Mouse (Mus musculus) CH12.LX (cell line): ENCODE results near the gene Cd27. TPM values are rescaled to one million over a fixed set of nuclear protein-coding genes. Genes with fewer than 3 reads are reported as not detected.

Experiments used
- DNase-seq: peaks from one replicate; pipeline ENCODE4 v3.0.0-alpha.2; 2013; ENCODE audit errors: extremely low read depth
- H3K27ac ChIP-seq: 2 replicates; pipeline ENCODE4 v1.5.1; 2012; ENCODE audit warnings: low read depth, mild to moderate bottlenecking, control low read depth, moderate library complexity; ENCODE audit not compliant: insufficient read depth
- H3K27me3 ChIP-seq: replicated peaks from 2 replicates; pipeline ENCODE3; 2012; ENCODE audit warnings: inconsistent platforms
- H3K36me3 ChIP-seq, 2 experiments: replicated peaks in 1 of 2; 2 replicates each; pipeline versions ENCODE3 to v1.6.1; 2012; ENCODE audit warnings: inconsistent platforms in 1 of 2, low read length in 1 of 2, mild to moderate bottlenecking in 1 of 2, mixed read lengths in 1 of 2, moderate library complexity in 1 of 2; ENCODE audit not compliant: control insufficient read depth in 1 of 2, insufficient read depth in 1 of 2
- H3K4me1 ChIP-seq, 2 experiments: 2 replicates each; pipeline ENCODE4 v1.6.1; 2012; ENCODE audit warnings: inconsistent platforms in 1 of 2, moderate library complexity in 1 of 2; ENCODE audit not compliant: insufficient read depth in 2 of 2, control insufficient read depth in 1 of 2
- H3K4me2 ChIP-seq: 2 replicates; pipeline ENCODE4 v1.6.1; 2012; ENCODE audit warnings: low read depth, mild to moderate bottlenecking, control low read depth; ENCODE audit not compliant: poor library complexity, insufficient read depth, severe bottlenecking
- H3K4me3 ChIP-seq, 3 experiments: fragments of 150-350 bp in 1 of 3; sonication (generic) in 1 of 3; replicated peaks in 1 of 3; 2 replicates each; pipeline versions ENCODE3 to v1.5.1; 2011 to 2012; ENCODE audit warnings: low read depth in 2 of 3, low read length in 2 of 3, mild to moderate bottlenecking in 2 of 3, moderate library complexity in 2 of 3, control low read depth in 1 of 3, improper control_type of control experiment in 1 of 3, inconsistent platforms in 1 of 3, mixed read lengths in 1 of 3; ENCODE audit not compliant: poor library complexity in 1 of 3
- H3K79me2 ChIP-seq: replicated peaks from 2 replicates; pipeline ENCODE4 v1.6.1; 2012; ENCODE audit warnings: mild to moderate bottlenecking, moderate library complexity; ENCODE audit not compliant: control insufficient read depth, poor library complexity, insufficient read depth, severe bottlenecking; ENCODE audit errors: extremely low read depth
- H3K9ac ChIP-seq: 2 replicates; pipeline ENCODE4 v1.6.1; 2012; ENCODE audit warnings: low read depth, mild to moderate bottlenecking, control low read depth, moderate library complexity; ENCODE audit not compliant: insufficient read depth
- H3K9me3 ChIP-seq: replicated peaks from 2 replicates; pipeline ENCODE3; 2012; ENCODE audit warnings: low read length, inconsistent platforms, mixed read lengths
- CHD2 ChIP-seq: IDR thresholded peaks from 2 replicates; pipeline ENCODE4 v1.6.1; 2011; ENCODE audit warnings: low read length, improper control_type of control experiment
- E2F4 ChIP-seq: IDR thresholded peaks from 2 replicates; pipeline ENCODE4 v1.6.1; 2011; ENCODE audit warnings: low read depth, low read length, improper control_type of control experiment; ENCODE audit not compliant: insufficient replicate concordance
- ELF1 ChIP-seq: IDR thresholded peaks from 2 replicates; pipeline ENCODE4 v1.6.1; 2014; ENCODE audit warnings: low read depth, mild to moderate bottlenecking, inconsistent platforms, low read length, improper control_type of control experiment
- EP300 ChIP-seq: IDR thresholded peaks from 2 replicates; pipeline ENCODE4 v1.6.1; 2011; ENCODE audit warnings: low read length, improper control_type of control experiment
- ETS1 ChIP-seq: conservative IDR thresholded peaks from 2 replicates; pipeline ENCODE4 v1.6.1; 2012; ENCODE audit warnings: low read depth, mild to moderate bottlenecking, inconsistent platforms, low read length, improper control_type of control experiment, moderate library complexity
- GABPA ChIP-seq: IDR thresholded peaks from 2 replicates; pipeline ENCODE4 v1.6.1; 2012; ENCODE audit warnings: low read depth, low read length, improper control_type of control experiment, inconsistent platforms; ENCODE audit not compliant: insufficient replicate concordance
- HCFC1 ChIP-seq: IDR thresholded peaks from 2 replicates; pipeline ENCODE4 v1.6.1; 2012; ENCODE audit warnings: low read depth, mild to moderate bottlenecking, inconsistent platforms, low read length, improper control_type of control experiment
- IRF4 ChIP-seq: IDR thresholded peaks from 2 replicates; pipeline ENCODE4 v1.6.1; 2014; ENCODE audit warnings: low read depth, mild to moderate bottlenecking, inconsistent platforms, low read length, improper control_type of control experiment
- JUN ChIP-seq: IDR thresholded peaks from 2 replicates; pipeline ENCODE4 v1.6.1; 2011; ENCODE audit warnings: low read depth, mild to moderate bottlenecking, low read length, improper control_type of control experiment, moderate library complexity; ENCODE audit not compliant: insufficient read depth
- MAFK ChIP-seq: IDR thresholded peaks from 2 replicates; pipeline ENCODE4 v1.6.1; 2011; ENCODE audit warnings: low read length, improper control_type of control experiment; ENCODE audit not compliant: insufficient replicate concordance
- MAX ChIP-seq: IDR thresholded peaks from 2 replicates; pipeline ENCODE4 v1.6.1; 2011; ENCODE audit warnings: low read length, improper control_type of control experiment
- MAZ ChIP-seq: IDR thresholded peaks from 2 replicates; pipeline ENCODE4 v1.6.1; 2012; ENCODE audit warnings: low read depth, mild to moderate bottlenecking, inconsistent platforms, low read length, improper control_type of control experiment, moderate library complexity
- MEF2A ChIP-seq: IDR thresholded peaks from 2 replicates; pipeline ENCODE4 v1.6.1; 2014; ENCODE audit warnings: low read depth, mild to moderate bottlenecking, inconsistent platforms, low read length, improper control_type of control experiment, borderline replicate concordance
- NRF1 ChIP-seq: IDR thresholded peaks from 2 replicates; pipeline ENCODE4 v1.6.1; 2014; ENCODE audit warnings: low read depth, mild to moderate bottlenecking, inconsistent platforms, low read length, improper control_type of control experiment, moderate library complexity
- POLR2AphosphoS2 ChIP-seq: IDR thresholded peaks from 2 replicates; pipeline ENCODE4 v1.6.1; 2011; ENCODE audit warnings: low read depth, low read length, improper control_type of control experiment
- TBP ChIP-seq: conservative IDR thresholded peaks from 2 replicates; pipeline ENCODE4 v1.6.1; 2011; ENCODE audit warnings: low read depth, low read length, improper control_type of control experiment
- UBTF ChIP-seq: IDR thresholded peaks from 2 replicates; pipeline ENCODE4 v1.6.1; 2012; ENCODE audit warnings: low read depth, mild to moderate bottlenecking, inconsistent platforms, low read length, improper control_type of control experiment, moderate library complexity
- USF1 ChIP-seq: IDR thresholded peaks from 2 replicates; pipeline ENCODE4 v1.6.1; 2014; ENCODE audit warnings: low read depth, mild to moderate bottlenecking, inconsistent platforms, low read length, improper control_type of control experiment
- ZC3H11A ChIP-seq: IDR thresholded peaks from 2 replicates; pipeline ENCODE4 v1.6.1; 2012; ENCODE audit warnings: low read depth, mild to moderate bottlenecking, inconsistent platforms, low read length, improper control_type of control experiment
- ZMIZ1 ChIP-seq: IDR thresholded peaks from 2 replicates; pipeline ENCODE4 v1.6.1; 2012; ENCODE audit warnings: low read depth, mild to moderate bottlenecking, inconsistent platforms, low read length, improper control_type of control experiment
- dilution Hi-C: fragments of 300-500 bp; cut with MboI; formaldehyde crosslinking; loops from 2 replicates; pipeline ENCODE4 v1.14.3; 2020; ENCODE audit warnings: low sequenced_read_pairs; ENCODE audit not compliant: extremely low pct_unique_long_range_greater_than_20kb, extremely low pct_ligation_motif_present
- in situ Hi-C: fragments of 300-500 bp; cut with MboI; formaldehyde crosslinking; loops from 3 replicates; pipeline ENCODE4 v1.14.3; 2019; ENCODE audit warnings: low sequenced_read_pairs, low pct_ligation_motif_present, low pct_unique_long_range_greater_than_20kb, mixed read lengths
- polyA plus RNA-seq: library from polyadenylated mRNA; unstranded; fragments of >175 nt; gene quantifications from 2 replicates; pipeline ENCODE4 v1.2.1, GENCODE M21; 2012; ENCODE audit warnings: low read depth; ENCODE audit not compliant: insufficient read length
- total RNA-seq, 2 experiments: library from RNA; depleted of rRNA; stranded (reverse); fragments of 300-350 nt in 1 of 2; fragments of >200 nt in 1 of 2; gene quantifications; 2 replicates each; pipeline ENCODE4 v1.2.3; 2012 to 2014

Cd27 gene
- total and polyA plus RNA-seq, 3 experiments = 0.54 TPM; not detected in 2

DNA sequence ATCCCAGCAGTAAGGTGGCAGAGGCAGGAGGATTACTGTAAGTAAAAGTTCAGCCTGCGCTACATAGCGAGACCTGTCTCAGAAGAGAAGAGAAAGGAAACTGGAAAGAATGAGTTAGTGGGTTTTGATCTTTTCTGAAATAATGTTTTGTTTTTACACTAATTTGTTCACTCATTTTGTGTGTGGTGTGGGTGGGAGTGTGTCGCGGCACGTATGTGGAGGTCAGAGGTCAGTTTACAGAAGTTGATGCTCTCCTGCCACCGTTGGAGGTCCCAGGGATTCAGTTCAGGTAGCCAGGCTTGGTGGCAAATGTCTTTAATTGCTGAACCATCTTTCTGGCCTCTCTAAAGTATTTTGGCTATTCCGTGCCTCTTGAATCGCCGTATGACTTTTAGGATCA lies 27.4 kb upstream of the Cd27 start:
- no peak overlapping the region for H3K4me2 ChIP-seq
- dilution Hi-C loops = no loop called here
- no peak overlapping the region for H3K27ac ChIP-seq
- peaks cover 4% of the 10 kb centered on the region for H3K9me3 ChIP-seq
- H3K4me1 ChIP-seq = peaks cover 0 to 2% of the 10 kb centered on the region in 2 experiments; a peak in 1 of 4 replicates
- no peaks in the 10 kb centered on the region for H3K79me2 ChIP-seq
- no peak overlapping the region for H3K9ac ChIP-seq
- no peak overlapping the region for H3K4me3 ChIP-seq
- DNase-seq = no peak
- H3K27me3 ChIP-seq = peaks cover 6% of the 10 kb centered on the region
- no peaks in the 10 kb centered on the region for H3K36me3 ChIP-seq
- in situ Hi-C loops = no loop called here
- no peak for TF ChIP-seq GABPA
- TF ChIP-seq MEF2A = no peak
- TF ChIP-seq MAFK = no peak

DNA sequence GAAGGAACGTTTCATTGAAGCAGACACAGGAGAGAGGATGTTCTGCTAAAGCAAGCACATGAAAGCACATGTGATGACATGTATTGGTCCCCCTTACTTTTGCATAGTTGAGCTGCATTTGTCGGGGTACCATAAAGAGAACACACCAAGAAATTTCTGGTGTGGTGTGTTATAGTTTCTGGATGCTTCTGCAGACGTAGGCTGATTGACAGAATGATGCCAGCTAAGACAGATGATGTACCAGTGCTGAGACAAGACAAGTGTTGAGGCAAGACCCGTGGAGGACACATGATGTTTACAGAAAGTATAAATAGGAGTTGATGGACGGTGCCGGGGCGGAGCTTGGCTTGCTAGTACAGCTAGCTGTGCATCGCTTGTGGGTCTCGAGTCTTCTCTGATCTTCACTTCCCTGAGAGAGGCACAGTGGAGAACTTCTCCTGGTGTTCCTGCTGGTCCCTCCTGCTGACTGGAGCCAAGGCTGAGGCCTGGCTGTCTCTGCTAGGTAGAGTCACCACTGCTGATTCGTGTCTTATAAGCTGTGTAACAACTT lies 23.3 kb upstream of the Cd27 start:
- TF ChIP-seq MAX (no peak), ZMIZ1 (no peak), E2F4 (no peak), CHD2 (no peak), GABPA (no peak), ETS1 (no peak)
- TF ChIP-seq, all 38 proteins: peak for 0
- dilution Hi-C loops (no loop called here), in situ Hi-C loops (no loop called here)
- no peak overlapping the region for H3K9ac ChIP-seq
- H3K36me3 ChIP-seq = no peaks in the 10 kb centered on the region
- peaks cover 4 to 12% of the 10 kb centered on the region in 2 experiments for H3K4me1 ChIP-seq
- no peak overlapping the region for H3K4me2 ChIP-seq
- no peak overlapping the region for H3K4me3 ChIP-seq
- H3K27me3 ChIP-seq = peaks cover 3% of the 10 kb centered on the region
- H3K27ac ChIP-seq = no peak overlapping the region
- no peaks in the 10 kb centered on the region for H3K79me2 ChIP-seq
- DNase-seq = no peak
- H3K9me3 ChIP-seq = peaks cover 4% of the 10 kb centered on the region

DNA sequence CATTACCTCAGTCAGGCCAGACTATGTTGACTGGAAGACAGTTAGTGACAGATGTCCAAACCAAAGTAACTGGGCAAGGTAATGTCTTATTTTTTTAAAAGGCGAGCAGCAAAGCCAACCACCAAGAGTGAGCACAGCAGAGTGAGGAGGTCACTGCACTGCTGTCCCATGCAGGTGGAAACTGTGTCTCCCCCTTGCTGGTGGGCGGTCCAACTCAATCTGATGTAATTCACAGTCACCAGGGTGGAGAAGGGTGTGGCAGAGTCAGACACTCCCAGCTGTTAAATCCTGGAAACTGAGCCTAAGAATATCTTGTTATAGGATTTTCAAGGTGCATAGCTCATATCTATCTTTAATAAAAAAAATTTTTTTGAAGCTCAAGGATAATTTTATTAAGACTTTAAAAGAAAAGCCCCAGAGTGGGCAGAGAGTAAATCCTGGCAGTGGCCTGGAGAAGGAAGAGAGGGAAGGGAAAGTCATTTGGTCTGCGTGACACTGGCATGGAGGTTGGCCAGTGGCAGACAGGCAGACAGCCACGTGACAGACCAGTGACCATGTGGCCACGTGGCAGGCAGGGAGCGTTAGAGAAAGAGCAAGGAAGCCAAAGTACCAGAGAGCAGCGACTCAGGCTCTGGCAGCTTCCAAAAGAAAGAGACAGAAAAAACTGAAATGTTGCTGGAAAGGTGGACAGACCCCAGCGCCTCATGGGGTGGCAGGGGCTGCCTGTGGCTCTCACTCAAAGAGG lies 19.6 kb upstream of the Cd27 start:
- Histone ChIP-seq H3K36me3 (no peaks in the 10 kb centered on the region), H3K4me3 (no peak overlapping the region), H3K4me1 (peaks cover 4 to 26% of the 10 kb centered on the region in 2 experiments), H3K9ac (peak overlapping the region; percentile 28; the same call in 1 of the 2 replicates), H3K4me2 (no peak overlapping the region), H3K27ac (no peak overlapping the region), H3K9me3 (peaks cover 8% of the 10 kb centered on the region), H3K27me3 (peaks cover 2% of the 10 kb centered on the region), H3K79me2 (no peaks in the 10 kb centered on the region)
- TF ChIP-seq CHD2 (no peak), ZMIZ1 (no peak), EP300 (no peak), MAZ (no peak), IRF4 (no peak), ELF1 (no peak), MAX (peak; percentile 66; the same call in 1 of the 2 replicates), JUN (no peak), NRF1 (no peak), MEF2A (no peak), UBTF (no peak), TBP (no peak), HCFC1 (no peak), GABPA (no peak), ZC3H11A (no peak), POLR2AphosphoS2 (no peak), USF1 (peak; percentile 30)
- dilution Hi-C loops (no loop called here), in situ Hi-C loops (no loop called here)
- DNase-seq = no peak
